Mouse (Mus musculus): ENCODE measurements around the gene Hist1h2af.

GRCm38 (mm10) chr13:23575271-23575851 is 41.7 kb downstream of the Hist1h2af start, which contains the start of gene Hist1h3d:
- TF ChIP-seq CTCF (IDR thresholded peaks at IDR 0.05; ENCODE audit: extremely low read depth, insufficient read length, insufficient replicate concordance, low read depth, low read length): no peak
- no peak for TF ChIP-seq POLR2A (IDR thresholded peaks at IDR 0.05; ENCODE audit: low read depth, low read length)
